Mouse (Mus musculus): ENCODE data around the gene Ttf2.

- TF ChIP-seq EP300 (IDR thresholded peaks at IDR 0.05; ENCODE audit: low read depth) (no peak), CTCF (IDR thresholded peaks at IDR 0.05; ENCODE audit: low read depth) (peak; percentile 81)
Observed at GRCm38 (mm10) chr3:100998904-100999340, 29.5 kb upstream of the Ttf2 start.

Measured in heart, postnatal 0 days (tissue).